Mouse (Mus musculus): ENCODE measurements at regions not wholly inside any gene's neighbourhood (a gene's known extent, or its start where the extent isn't known, plus 50 kb on each side); places are given as distances from the start of the nearest gene placed in this dataset.
"Not testable (repeated sequence)": the region's sequence is repeated elsewhere in the genome, so short reads cannot be mapped to it uniquely, and the experiment has no call there.

GRCm38 (mm10) chr4:6600766-6601367, 1638.0 kb downstream of the Car8 start:
- no peak for DNase-seq (ENCODE audit: low spot score)

DNA sequence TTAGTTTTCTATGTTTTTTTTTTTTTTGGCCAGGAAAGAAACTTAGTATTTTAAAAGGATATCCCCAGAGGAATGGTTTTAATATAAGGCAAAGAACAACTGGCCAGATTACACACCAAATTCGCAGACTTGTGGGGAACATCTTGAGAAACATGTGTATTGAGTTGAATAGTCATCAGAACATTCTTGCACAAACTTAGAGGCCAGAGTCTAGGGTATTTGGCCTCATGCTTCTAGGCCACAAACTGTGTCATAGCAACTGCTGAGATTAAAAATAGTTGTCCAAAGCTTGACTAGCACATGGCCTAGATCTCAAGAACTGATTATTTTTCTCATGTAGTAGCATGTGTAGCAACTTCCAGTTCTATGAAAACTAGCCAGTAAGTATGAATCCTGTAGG, 1642.5 kb downstream of the Car8 start:
- no peak for DNase-seq (ENCODE audit: low spot score)

DNA sequence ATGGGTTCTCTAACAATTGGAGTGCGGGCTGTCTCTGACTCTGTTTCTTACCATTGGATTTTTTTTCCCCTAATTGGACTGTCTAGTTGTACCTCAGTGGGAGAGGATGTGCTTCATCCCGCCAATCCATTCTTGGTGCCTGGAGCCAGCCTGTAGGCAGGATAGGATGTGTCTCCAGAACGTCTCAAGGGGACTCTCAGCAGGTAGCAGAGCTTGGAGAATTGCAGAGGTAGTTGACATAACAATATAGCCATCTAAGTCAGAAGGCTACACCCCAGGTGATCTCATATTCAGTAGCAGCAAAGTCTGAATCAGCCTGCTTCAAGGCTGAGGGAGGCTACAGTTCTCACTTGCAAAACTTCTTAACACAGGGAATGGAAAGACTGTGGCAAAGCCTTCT, 1646.0 kb downstream of the Car8 start:
- DNase-seq (ENCODE audit: low spot score) = not testable (repeated sequence)

DNA sequence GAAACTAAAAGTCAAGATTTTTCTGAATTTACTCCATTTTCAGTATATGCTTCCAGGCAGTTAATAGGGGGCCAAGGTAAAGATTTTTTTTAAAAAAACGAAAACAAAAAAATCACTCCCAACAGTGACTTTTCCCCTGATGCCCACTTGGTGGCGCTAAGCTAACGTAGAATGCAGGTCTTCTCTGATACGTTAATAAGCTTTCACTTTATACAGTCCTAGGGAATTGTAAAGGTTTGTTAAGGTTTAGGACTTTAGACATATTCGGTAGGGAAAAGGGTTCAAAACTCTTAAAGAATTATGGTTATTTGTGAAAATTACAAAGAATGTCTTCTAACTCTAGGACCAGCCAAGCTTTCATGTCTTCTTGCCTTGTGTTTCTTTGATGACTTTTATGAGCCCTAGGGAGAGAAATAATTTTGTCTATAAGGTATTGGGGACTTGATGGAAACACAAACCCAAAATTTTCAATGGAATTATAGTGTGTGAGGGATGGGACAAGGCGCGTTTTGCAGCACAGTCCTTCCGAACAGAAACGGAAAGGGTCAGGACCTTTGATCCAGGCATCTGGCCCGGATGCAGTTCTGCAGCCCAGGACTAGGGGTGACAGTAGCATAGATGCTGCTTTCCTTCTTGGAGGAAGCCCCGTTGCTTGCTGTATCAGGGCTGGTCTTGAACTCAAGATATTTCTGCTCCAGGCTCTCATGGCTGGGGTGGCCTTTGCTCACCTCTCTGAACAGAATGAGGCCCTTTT, 1677.1 kb downstream of the Car8 start:
- peak; percentile 64 for DNase-seq (ENCODE audit: low spot score)

DNA sequence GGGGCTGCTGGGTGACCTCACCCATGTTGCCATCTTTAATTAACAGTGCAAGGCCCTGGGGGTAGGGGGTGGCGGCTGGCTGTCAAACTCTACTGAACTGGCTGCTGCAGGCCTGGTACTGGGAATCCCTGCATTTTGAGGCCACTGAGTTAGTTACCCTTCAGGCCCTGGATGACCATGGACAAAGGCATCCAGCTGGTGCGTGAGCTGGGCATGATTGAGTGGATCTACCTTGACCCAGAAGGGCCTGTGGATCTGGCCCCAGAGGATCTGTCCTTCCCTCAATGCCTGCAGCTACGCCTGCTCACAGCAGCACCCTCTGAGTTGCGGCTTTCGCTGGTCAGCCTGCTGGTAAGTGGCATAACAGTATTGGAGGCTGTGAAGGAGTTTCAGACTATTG, 1699.2 kb downstream of the Car8 start:
- DNase-seq (ENCODE audit: low spot score) = no peak

DNA sequence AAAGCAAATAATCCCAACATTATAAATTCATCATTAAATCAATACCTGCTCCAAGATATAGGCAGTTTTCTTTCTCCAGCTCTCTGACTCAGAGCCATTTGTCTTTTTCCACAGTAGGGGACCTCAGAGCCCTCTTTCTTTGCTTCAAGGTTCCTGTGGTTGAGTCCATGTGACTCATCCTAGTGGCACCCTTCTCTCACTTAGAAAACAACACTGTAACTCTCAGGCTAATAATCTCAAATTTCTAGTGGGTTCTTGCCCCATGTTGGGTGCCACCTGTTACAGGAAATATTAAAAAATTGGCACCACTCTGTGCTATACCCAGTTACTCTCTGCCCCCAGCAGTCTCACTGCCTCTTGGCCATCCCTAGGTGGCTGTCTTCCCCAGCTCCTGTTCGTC, 1706.4 kb downstream of the Car8 start:
- DNase-seq (ENCODE audit: low spot score) = no peak

- DNase-seq (ENCODE audit: low spot score) = no peak
Measured at GRCm38 (mm10) chr4:6517626-6518025, 1721.2 kb downstream of the Car8 start.

DNA sequence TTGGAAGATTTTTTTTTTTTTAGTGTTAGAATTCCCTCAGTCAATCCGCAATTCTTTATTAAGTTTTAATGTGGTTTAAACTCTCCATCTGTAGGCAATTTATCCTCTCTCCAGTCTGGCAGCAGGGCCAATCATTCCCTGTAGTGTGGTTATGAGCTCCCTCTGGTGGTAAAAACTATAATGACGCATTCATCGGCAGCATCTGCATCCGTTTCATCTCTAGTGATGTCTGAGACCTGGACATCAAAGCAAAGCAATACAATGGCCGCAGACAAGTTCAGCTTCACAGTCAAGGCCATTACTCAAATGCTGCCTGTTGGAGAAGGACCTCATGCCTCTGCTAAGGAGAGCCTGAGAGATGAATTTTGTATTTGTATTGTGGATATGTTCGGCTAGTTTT, 1721.7 kb upstream of the Impad1 start:
- DNase-seq (ENCODE audit: low spot score) = peak; percentile 81

DNA sequence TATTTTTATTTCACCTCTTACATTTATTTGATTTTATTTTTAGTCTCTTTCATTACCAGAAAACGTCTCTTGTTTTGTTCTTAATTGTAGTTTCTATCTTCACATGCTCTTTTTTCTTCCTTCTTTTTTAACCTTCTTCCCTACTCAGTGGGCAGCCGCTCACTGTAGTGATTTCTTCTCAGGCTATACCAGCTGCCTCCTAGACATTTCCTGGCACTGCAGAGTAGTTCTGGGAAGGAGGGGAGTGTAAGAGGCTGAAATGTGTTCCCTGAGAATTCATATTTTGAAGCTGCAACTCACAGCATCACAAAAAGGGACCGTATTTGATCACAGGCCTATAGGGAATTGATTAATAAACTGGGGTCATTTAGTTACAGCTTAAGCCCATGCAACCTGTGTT, 1720.5 kb upstream of the Impad1 start:
- DNase-seq (ENCODE audit: low spot score) = no peak

GRCm38 (mm10) chr4:6512749-6513364, 1719.7 kb upstream of the Impad1 start:
- peak; percentile 67 for DNase-seq (ENCODE audit: low spot score)

DNA sequence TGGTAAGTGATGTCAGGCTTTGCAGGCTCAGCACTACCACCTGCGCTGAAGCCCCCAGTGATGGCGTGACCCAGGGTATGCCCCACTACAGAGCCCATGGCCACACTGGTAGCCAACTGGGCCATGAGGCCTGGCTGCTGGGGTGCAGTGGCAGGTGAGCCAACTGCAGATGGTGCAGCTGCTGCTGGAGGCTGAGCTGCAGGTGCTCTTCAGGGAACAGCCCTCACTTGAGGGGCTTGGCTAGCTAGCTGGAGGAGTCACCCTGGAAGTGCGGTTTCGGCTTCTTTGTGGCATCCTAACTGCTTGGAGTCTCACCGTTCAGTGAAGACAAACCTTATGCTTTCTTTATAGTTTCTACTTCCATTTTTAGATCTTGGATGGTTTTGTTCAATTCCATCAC, 1714.9 kb upstream of the Impad1 start:
- peak; percentile 44 for DNase-seq (ENCODE audit: low spot score)

Measured in thymus, postnatal 0 days (tissue).